Mouse (Mus musculus) stomach, postnatal 0 days (tissue): Measurements from ENCODE around the gene Baz1b.

Experiments
- CTCF ChIP-seq: IDR thresholded peaks from 2 replicates; pipeline ENCODE4 v1.5.1; 2016; ENCODE audit warnings: antibody characterized with exemption, low read depth, mild to moderate bottlenecking, moderate library complexity
- EP300 ChIP-seq: optimal IDR thresholded peaks from 2 replicates; pipeline ENCODE3; 2016; ENCODE audit warnings: antibody characterized with exemption

GRCm38 (mm10) chr5:135179616-135180015 is 7.4 kb upstream of the Baz1b start:
- no peak for TF ChIP-seq CTCF
- no peak for TF ChIP-seq EP300
